Mouse (Mus musculus) NIH3T3 (cell line): Measurements from ENCODE around the gene Crip3.

Experiments used
- DNase-seq: peaks from one replicate; pipeline ENCODE4 v3.0.0-alpha.2; 2012; ENCODE audit warnings: low read depth

Gene Crip3

DNA sequence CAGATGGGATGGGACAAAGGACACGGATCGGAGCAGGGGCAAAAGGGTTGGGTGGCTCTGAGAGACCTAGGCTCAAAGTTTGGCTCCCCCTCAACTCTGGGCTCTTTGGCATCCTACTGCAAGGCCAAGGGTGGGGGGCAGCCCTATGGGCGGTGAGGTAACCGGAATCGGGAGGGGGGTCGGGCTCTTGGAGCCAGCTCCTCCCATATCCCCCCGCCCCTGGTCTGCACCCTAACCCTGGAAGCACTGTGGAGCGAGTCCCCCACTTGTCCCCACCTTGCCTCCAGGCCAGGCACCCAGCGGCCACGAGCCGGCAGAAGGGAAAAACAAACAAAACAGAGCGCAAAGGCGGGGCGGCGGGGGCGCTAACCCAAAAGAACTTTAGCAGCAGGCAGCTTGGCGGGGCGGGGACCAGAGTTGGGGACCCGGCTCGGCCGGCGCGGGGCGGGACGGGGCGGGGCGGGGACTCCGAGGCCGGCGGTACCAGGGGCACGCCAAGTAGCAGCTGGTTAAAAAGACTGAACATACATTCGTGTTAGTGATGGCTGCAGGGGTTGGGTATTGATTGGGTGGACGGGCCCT, 26.5 kb downstream of the Crip3 start:
- DNase-seq: no peak

DNA sequence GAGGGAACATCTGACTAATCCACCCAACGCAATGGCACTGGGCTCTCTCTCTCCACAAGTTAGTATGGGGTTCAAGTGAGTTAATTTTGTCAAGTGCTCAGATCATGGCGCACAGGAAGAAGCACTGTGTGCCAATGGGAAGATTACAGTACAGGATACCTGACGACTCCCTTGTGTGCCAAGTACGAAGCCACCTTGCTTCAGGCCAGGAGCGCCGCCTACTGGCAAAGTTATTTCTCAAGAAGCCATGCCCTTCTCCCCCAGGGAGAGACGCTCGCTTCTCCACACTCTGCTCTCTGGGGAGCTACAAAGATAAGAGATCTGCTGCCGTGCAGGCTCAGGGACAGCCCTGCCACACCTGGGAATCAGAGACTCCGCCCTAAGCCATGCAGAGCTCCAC, 29.1 kb downstream of the Crip3 start:
- DNase-seq: peak; percentile 45

DNA sequence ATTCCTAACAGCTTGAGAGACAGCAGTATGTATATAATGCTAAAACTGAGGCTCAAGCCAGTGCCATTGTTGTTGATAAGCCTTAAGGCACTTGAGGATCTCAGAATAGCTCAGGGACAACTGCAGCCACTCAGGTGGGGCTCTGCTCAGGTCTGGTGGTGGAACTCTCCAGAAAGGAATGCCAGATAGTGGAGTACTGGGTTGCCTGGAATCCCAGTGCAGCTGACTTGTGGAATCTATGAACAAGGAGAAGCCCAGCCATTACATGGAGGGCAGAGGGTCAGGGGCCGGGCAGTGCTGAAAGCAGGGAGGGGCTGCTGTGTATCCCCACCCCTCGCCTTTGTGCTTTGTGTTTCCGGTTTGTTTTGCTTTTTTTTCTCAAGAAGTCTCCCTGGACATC, 29.7 kb downstream of the Crip3 start:
- DNase-seq: no peak

DNA sequence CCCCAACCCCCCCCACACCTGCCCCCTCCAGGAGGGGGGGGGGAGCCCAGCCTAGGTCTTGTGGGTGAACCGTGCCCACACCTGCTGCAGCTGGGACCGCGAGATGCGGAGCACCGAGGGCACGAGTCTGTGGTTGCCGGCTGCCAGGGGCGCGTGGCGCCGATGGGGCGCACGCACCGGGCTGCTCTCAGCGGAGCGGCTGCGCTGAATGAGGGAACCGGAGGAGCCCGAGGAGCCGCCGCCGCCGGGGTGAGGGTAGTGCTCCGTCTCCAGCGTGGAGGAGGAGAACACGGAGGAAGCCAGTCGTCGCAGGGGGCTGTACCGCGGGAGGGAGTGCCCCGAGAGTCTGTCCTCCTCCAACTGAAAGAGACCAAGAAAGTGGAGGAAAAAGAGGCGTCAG, 31.9 kb downstream of the Crip3 start:
- no peak for DNase-seq

DNA sequence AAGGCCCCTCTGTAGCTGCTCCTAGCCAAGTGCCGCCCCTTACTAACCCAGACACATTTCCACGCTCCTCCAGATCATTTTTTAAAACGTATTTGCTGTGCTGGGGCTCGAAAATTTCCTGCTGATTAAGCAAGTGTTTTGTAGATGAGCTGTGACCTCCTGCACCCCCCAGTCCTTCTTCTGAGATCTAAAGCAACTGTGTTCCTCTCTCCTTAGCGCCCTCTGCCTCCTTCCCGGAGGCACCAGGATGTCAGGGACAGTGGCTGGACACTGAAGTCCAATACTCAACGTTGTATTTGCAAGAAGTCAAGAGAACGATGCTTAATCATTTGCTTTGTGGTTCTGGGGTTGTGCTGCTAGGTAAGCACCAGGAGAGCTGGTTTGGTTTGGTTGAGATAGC, 32.6 kb downstream of the Crip3 start:
- no peak for DNase-seq

DNA sequence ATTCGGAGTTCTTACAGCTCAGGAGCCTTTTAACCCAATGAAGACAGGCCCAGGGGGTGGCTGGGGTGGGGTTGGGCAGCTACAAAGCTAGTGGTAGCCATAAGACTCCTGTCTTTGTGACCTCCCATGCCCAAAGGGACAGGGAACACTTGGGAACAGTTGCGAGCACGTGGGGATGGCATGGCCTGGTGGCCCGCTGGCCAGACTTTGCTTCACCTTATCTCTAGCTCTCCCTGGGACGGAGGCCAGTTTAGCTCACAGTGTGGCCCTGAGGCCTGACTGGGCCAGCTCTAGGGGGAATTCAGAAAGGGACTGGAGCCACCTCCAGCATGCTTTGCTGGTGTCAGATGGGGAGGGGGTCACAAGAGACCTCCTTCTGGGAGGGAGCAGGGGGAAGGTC, 33.5 kb downstream of the Crip3 start:
- DNase-seq: no peak

DNA sequence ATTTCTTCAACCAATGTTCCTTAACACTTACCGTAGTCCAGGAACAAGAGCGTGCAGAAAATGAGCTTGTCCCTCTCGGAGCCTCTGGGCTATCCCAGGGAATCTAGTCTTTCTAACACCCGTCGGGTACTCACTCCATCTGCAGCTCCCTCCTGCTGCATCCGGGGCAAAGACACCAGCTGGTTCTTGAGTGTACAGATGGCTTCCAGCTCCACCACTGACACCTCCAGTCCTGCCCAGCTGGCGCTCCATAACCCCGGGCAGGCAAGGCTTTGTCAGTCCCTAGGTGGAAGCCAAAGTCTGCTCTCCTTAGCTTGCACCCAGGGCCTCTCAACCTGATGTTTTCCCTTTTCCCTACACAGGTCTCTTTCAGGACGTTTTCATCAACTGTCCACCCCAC, 39.1 kb downstream of the Crip3 start:
- no peak for DNase-seq

DNA sequence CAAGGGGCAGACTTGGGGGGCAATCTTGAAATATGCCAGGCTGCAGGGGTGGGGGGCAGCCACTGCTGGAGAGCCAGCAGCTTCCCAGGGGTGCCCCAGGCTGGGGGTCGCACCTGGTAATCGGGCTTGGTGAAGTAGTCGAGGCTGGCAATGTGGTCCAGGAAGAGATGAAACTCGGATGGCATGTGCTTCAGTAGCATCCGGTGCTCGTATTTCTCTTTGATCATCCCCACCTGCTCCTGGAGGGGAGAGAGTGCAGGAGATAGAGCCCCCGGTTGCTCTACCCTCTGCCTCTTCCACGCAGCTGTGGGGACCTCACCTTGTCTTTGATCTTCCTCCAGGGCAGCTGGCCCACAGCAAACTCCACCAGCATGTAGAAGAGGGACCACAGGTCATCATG, 47.9 kb downstream of the Crip3 start:
- no peak for DNase-seq

DNA sequence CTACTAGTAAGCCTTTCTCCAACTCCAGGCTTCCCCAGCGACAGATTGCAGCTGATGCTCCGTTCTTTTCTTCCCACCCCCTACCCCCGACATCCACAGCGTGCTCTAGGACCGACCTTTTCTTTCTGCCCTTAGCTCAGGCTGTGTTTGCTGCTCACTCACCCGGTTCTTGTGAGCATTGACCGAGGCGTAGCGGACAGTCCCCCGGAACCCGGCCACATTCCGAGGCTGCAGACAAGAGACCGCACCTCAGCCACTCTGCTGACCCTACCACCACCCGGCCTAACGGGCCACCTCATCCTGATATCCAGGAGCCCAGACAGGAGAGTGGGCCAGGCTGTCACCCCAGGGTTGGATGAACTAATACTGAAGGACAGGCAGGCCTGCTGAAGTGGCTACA, 48.6 kb downstream of the Crip3 start:
- no peak for DNase-seq
